Mouse (Mus musculus): ENCODE measurements around the gene Slc17a7.
A peak's percentile ranks its signal among the peaks of the same experiment; 100 is the strongest.
"Not testable (repeated sequence)": the region's sequence is repeated elsewhere in the genome, so short reads cannot be mapped to it uniquely, and the experiment has no call there.

- not testable (repeated sequence) for TF ChIP-seq POLR2A (IDR thresholded peaks at IDR 0.05; ENCODE audit: low read depth, low read length); NRF1 (IDR thresholded peaks at IDR 0.05; ENCODE audit: low read depth, low read length); EP300 (IDR thresholded peaks at IDR 0.05; ENCODE audit: low read length); POLR2AphosphoS2 (IDR thresholded peaks at IDR 0.05; ENCODE audit: low read depth, low read length); BHLHE40 (IDR thresholded peaks at IDR 0.05; ENCODE audit: low read depth, low read length); ZNF384 (IDR thresholded peaks at IDR 0.05; ENCODE audit: low read depth, low read length)
- peak in 1 of 2 experiments; percentile 65; a peak in 2 of 4 replicates for TF ChIP-seq CTCF (conservative IDR thresholded peaks at IDR 0.05 in 1 of 2, IDR thresholded peaks at IDR 0.05 in 1 of 2; ENCODE audit: low read depth in 2 of 2, low read length in 2 of 2)
- TF ChIP-seq SMC3 (IDR thresholded peaks at IDR 0.05; ENCODE audit: low read depth, low read length), result peak; percentile 39
Observed at GRCm38 (mm10) chr7:45173772-45174171, 10.0 kb downstream of the Slc17a7 start.
